Mouse (Mus musculus) forebrain, embryonic 12.5 days (tissue): ENCODE measurements around the gene Ndufs8. TPM values are rescaled to one million over a fixed set of nuclear protein-coding genes. Genes with fewer than 3 reads are reported as not detected.

Experiments used
- ATAC-seq: fragments of 200-750 bp; cut with Nextera tagmentation; 2 replicates; pipeline ENCODE4 v1.8.0; 2017; ENCODE audit warnings: moderate TSS enrichment; ENCODE audit not compliant: low FRiP score
- H3K27ac ChIP-seq: fragments of 300-500 bp; sonication (generic); 2 replicates; pipeline ENCODE4 v1.5.1; 2016; ENCODE audit warnings: mild to moderate bottlenecking
- H3K27me3 ChIP-seq: fragments of 300-500 bp; sonication (generic); 2 replicates; pipeline ENCODE4 v1.6.1; 2016; ENCODE audit warnings: mild to moderate bottlenecking
- H3K36me3 ChIP-seq: fragments of 300-500 bp; sonication (generic); replicated peaks from 2 replicates; pipeline ENCODE4 v1.6.1; 2016; ENCODE audit warnings: mild to moderate bottlenecking
- H3K4me1 ChIP-seq: fragments of 300-500 bp; sonication (generic); 2 replicates; pipeline ENCODE4 v1.6.1; 2016
- H3K4me2 ChIP-seq: fragments of 300-500 bp; sonication (generic); 2 replicates; pipeline ENCODE4 v1.6.1; 2016; ENCODE audit warnings: mild to moderate bottlenecking, moderate library complexity
- H3K4me3 ChIP-seq: fragments of 300-500 bp; sonication (generic); replicated peaks from 2 replicates; pipeline ENCODE4 v1.5.1; 2016; ENCODE audit warnings: mild to moderate bottlenecking
- H3K9ac ChIP-seq: fragments of 300-500 bp; sonication (generic); 2 replicates; pipeline ENCODE4 v1.6.1; 2016; ENCODE audit warnings: mild to moderate bottlenecking
- H3K9me3 ChIP-seq: fragments of 300-500 bp; sonication (generic); 2 replicates; pipeline ENCODE4 v1.6.1; 2016
- WGBS: fragments of 180-500 bp; shearing (Covaris S2); methylation state at CpG from one replicate; pipeline ENCODE4 v1.1.7; 2016; 5-methylcytosine and 5-hydroxymethylcytosine counted together
- polyA plus RNA-seq: library from polyadenylated mRNA; unstranded; fragments of >200 nt; fragmentation: Nextera tagmentation; extraction: Ambion mirVana; gene quantifications from 2 replicates; pipeline ENCODE4 v1.2.1, GENCODE M21; 2016

Gene Ndufs8
- polyA plus RNA-seq, 1 experiment from 2014 or later, result 166 TPM

GRCm38 (mm10) chr19:3868290-3868689 is 44.3 kb downstream of the Ndufs8 start:
- H3K9ac ChIP-seq, result no peak overlapping the region
- no peaks in the 10 kb centered on the region for H3K9me3 ChIP-seq
- no peak overlapping the region for H3K27ac ChIP-seq
- ATAC-seq, result no peak
- 90% methylated on average over 1 of the region's 1 CpGs for WGBS
- H3K27me3 ChIP-seq, result no peaks in the 10 kb centered on the region
- no peak overlapping the region for H3K4me3 ChIP-seq
- H3K36me3 ChIP-seq, result peaks cover 23% of the 10 kb centered on the region
- no peaks in the 10 kb centered on the region; the same call in 1 of the 2 replicates for H3K4me1 ChIP-seq
- H3K4me2 ChIP-seq, result no peak overlapping the region

GRCm38 (mm10) chr19:3864960-3865359 is 47.6 kb downstream of the Ndufs8 start:
- ATAC-seq, result no peak
- H3K4me2 ChIP-seq, result no peak overlapping the region
- peaks cover 27% of the 10 kb centered on the region for H3K36me3 ChIP-seq
- H3K9me3 ChIP-seq, result no peaks in the 10 kb centered on the region
- H3K9ac ChIP-seq, result no peak overlapping the region
- no peaks in the 10 kb centered on the region for H3K27me3 ChIP-seq
- H3K27ac ChIP-seq, result no peak overlapping the region
- H3K4me3 ChIP-seq, result no peak overlapping the region
- 87% methylated on average over 2 of the region's 2 CpGs for WGBS
- no peaks in the 10 kb centered on the region for H3K4me1 ChIP-seq

DNA sequence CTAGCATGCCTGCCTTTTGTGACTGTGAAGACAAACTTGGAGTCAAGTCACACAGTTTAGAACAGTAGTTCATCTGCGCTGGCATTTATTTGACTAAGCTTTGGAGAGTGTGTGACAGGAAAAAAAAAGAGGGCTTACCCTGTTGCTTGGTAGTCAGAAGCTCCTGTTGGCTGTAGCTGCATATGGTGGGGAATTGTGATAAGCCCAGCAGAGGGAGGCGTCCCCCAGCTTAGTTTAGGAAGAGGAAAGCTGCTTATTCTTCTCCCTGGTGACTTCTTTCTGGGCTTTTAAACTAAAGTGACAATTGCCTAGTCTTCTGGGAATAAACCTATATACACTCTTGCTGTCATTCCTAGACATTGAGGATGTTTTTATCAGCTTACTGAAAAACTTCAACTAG is 49.9 kb downstream of the Ndufs8 start:
- 76% methylated on average over 2 of the region's 2 CpGs for WGBS
- peaks cover 27% of the 10 kb centered on the region for H3K36me3 ChIP-seq
- H3K4me2 ChIP-seq, result no peak overlapping the region
- no peak overlapping the region for H3K9ac ChIP-seq
- H3K4me1 ChIP-seq, result no peaks in the 10 kb centered on the region
- no peak for ATAC-seq
- H3K9me3 ChIP-seq, result no peaks in the 10 kb centered on the region
- no peak overlapping the region for H3K27ac ChIP-seq
- no peaks in the 10 kb centered on the region for H3K27me3 ChIP-seq
- no peak overlapping the region for H3K4me3 ChIP-seq

Other genes with a start within 250 kb of the Ndufs8 start
- 2.9 and 3.2 TPM in 2 replicates for gene Lrp5, start 226.2 kb downstream of the Ndufs8 start, polyA plus RNA-seq
- gene 1810055G02Rik, start 204.5 kb downstream of the Ndufs8 start, polyA plus RNA-seq, result 35.1 and 40.2 TPM in 2 replicates
- gene Kmt5b, start 145.4 kb downstream of the Ndufs8 start, polyA plus RNA-seq, result 58.0 and 60.6 TPM in 2 replicates
- gene Chka, start 61.0 kb downstream of the Ndufs8 start, polyA plus RNA-seq, result 63.5 and 69.6 TPM in 2 replicates
- gene Tcirg1, start 5.6 kb downstream of the Ndufs8 start, polyA plus RNA-seq, result 10.3 and 12.4 TPM in 2 replicates
- gene Aldh3b1, start 17.0 kb upstream of the Ndufs8 start, polyA plus RNA-seq, result 0.64 and 0.69 TPM in 2 replicates
- 4.8 TPM in 2 replicates for gene Unc93b1, start 22.4 kb upstream of the Ndufs8 start, polyA plus RNA-seq
- not detected in 2 replicates for gene Aldh3b3, start 45.9 kb upstream of the Ndufs8 start, polyA plus RNA-seq
- gene Aldh3b2, start 59.6 kb upstream of the Ndufs8 start, polyA plus RNA-seq, result 0.26 and 0.70 TPM in 2 replicates
- 0.58 and 1.4 TPM in 2 replicates for gene Acy3, start 73.8 kb upstream of the Ndufs8 start, polyA plus RNA-seq
- gene Tbx10, start 80.0 kb upstream of the Ndufs8 start, polyA plus RNA-seq, result not detected in 2 replicates
- gene Nudt8, start 87.8 kb upstream of the Ndufs8 start, polyA plus RNA-seq, result 19.3 and 20.8 TPM in 2 replicates
- 4.1 and 4.3 TPM in 2 replicates for gene Gm49405, start 87.9 kb upstream of the Ndufs8 start, polyA plus RNA-seq
- 6.3 TPM in 2 replicates for gene Doc2g, start 90.5 kb upstream of the Ndufs8 start, polyA plus RNA-seq
- gene Ndufv1, start 100.0 kb upstream of the Ndufs8 start, polyA plus RNA-seq, result 186 and 204 TPM in 2 replicates
- 321 and 346 TPM in 2 replicates for gene Gstp1, start 125.2 kb upstream of the Ndufs8 start, polyA plus RNA-seq
- gene Gstp2, start 133.2 kb upstream of the Ndufs8 start, polyA plus RNA-seq, result 1.6 and 5.5 TPM in 2 replicates
- gene Gstp3, start 146.8 kb upstream of the Ndufs8 start, polyA plus RNA-seq, result not detected in 2 replicates
- not detected in 2 replicates for gene Cabp2, start 168.8 kb upstream of the Ndufs8 start, polyA plus RNA-seq
- gene Cdk2ap2, start 184.4 kb upstream of the Ndufs8 start, polyA plus RNA-seq, result 70.4 and 73.9 TPM in 2 replicates
- 21.5 and 22.9 TPM in 2 replicates for gene Pitpnm1, start 187.2 kb upstream of the Ndufs8 start, polyA plus RNA-seq
- gene Aip, start 213.1 kb upstream of the Ndufs8 start, polyA plus RNA-seq, result 56.4 and 60.7 TPM in 2 replicates
- not detected in 2 replicates for gene Gpr152, start 227.0 kb upstream of the Ndufs8 start, polyA plus RNA-seq
- 0.09 TPM in 2 replicates for gene Cabp4, start 231.3 kb upstream of the Ndufs8 start, polyA plus RNA-seq
- gene Coro1b, start 235.8 kb upstream of the Ndufs8 start, polyA plus RNA-seq, result 125 and 135 TPM in 2 replicates
- 0.51 and 0.74 TPM in 2 replicates for gene Ptprcap, start 240.8 kb upstream of the Ndufs8 start, polyA plus RNA-seq